Mouse (Mus musculus) left cerebral cortex, postnatal 4 days (tissue): ENCODE measurements at regions not wholly inside any gene's neighbourhood (a gene's known extent, or its start where the extent isn't known, plus 50 kb on each side); places are given as distances from the start of the nearest gene placed in this dataset.

Source experiments
- DNase-seq: peaks from one replicate; pipeline ENCODE4 v3.0.0-alpha.2; 2022
- intact Hi-C: fragments of 180-260 bp; cut with DNase I; formaldehyde crosslinking; loops from one replicate; pipeline ENCODE4 v1.15.1; 2025

DNA sequence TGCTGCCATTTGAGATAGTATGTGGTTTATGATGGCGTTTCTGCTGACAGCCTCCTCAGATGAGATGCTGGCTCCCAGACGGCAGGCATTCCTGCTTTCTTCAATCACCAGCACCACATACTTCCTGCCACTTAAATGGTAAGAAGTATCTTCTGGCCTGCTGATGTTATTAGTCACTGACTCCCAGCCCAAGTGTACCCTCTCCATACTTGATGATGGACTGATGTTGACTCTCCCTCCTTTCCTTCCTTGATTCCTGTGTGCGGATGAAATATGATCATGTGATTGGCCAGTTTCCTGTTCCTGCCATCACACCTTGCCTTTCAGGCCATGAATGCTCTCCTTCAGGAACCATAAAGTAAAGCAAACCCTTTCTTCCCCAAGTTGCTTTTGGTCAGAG lies 50.8 kb upstream of the Rpl10-ps3 start:
- DNase-seq, result no peak
- intact Hi-C loops, result no loop called here

DNA sequence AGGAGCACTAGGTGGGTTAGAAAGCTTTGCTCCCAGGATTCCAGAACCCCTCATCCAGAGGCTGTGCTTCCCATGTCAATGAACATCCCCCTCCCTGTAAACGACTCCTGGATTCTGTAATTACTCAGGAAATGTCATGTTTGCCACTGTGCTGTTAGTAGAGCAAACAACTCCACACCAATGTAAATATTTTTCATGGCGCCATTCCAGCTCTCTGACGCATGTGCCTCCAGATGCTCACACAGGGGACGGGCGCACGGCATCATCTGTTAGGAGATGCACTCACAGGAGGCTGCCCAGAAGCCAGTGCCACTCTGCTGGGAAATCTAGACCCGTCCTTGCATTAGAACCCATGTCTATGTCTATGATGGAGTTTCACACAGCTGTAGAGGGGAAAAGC lies 51.3 kb upstream of the Rpl10-ps3 start:
- intact Hi-C loops, result no loop called here
- no peak for DNase-seq

DNA sequence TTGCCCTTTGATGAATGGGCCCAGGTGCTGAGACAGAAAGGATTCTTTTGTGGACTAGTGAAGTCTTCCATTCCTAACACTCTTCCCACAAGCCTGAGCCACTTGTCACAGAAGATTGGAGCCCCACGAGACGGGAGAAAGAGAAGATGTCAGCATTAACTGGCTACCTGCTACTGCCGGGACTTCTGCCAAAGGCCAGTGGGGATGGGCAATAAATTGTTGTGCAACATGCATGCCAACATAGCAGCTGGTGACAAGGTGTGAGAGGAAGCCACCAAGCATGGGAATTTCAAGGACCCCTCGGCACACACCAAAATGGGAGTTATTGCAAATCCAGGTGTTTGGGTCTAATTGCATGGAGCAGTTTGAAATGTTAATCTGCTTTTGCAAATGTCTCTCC lies 63.6 kb upstream of the Rpl10-ps3 start:
- DNase-seq, result peak; percentile 68
- intact Hi-C loops, result no loop called here

DNA sequence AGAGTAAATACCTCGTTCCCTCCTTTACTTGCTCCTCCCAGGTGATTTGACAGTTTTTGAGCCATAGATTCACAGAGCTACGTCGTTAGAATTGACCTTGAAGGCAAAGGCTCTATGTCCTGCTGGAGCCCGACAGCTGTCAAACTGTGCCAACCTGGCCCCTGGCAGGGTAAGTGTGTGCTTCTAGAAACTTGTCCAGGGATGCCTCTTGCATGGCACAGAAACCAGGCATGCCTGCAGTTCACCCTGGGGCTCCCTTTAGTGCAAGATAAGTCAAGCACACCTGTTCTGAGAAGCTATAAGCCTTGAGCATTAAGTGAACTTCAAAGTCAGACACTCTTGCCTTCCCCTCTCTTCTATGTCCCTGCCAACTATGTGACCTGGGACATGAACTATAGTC lies 64.1 kb upstream of the Rpl10-ps3 start:
- DNase-seq, result no peak
- intact Hi-C loops, result no loop called here

DNA sequence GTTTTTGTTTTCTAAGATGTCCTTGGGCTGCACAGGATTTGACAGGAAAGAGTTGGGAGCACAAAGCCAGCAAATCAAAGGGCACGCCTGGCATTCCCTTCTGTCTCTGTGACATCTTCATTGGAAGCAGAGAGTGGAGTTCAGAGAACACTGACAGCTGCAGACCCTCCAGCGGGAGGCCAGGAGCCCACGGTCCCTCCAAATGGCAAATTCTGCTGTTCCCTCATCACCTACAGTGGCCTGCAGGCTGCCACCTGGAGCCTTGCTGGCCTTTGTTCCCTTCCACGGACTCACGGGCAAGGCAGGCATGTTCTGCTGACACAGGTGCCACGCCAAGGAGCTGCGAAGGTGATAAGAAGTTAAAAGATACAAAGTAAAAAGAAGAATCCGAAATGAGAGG lies 68.2 kb upstream of the Rpl10-ps3 start:
- intact Hi-C loops, result no loop called here
- peak; percentile 42 for DNase-seq

DNA sequence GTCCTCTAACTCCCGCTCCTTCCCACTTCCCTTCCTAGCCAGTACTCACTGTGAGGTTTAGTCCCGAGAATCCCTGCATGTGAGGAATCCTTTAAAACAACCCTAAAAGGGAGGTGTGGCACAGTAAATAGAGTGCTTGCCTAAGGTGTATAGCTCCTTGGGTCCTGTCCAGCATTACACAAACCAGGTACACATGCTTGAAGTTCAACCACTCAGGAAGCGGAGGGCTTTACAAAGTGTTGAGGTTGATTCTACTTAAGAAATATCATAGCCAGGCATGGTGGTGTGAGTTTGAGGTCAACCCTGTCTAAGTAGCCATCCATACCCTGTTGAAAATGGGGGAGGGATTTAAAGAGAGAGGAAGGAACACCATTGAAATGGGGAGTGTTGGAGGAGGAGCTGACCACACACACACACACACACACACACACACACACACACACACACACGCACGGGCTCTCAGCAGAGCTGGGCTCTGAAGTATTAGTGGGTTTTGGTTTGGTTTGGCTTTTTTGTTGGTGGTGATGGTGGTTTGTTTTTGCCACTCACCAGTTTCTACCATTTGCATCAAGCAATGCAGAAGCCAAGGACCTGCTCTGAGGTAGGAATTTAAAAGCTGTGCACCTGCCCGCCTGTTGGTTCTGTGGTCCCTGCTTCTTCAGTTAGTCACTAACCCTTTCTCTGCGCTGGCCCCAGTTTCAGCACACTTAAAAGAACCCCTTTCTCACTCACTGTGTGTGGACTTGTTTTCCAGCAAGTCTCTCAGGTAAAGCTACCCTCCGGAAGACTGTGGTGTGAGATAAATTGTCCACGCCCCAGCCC lies 69.0 kb upstream of the Rpl10-ps3 start:
- no peak for DNase-seq
- intact Hi-C loops, result no loop called here

DNA sequence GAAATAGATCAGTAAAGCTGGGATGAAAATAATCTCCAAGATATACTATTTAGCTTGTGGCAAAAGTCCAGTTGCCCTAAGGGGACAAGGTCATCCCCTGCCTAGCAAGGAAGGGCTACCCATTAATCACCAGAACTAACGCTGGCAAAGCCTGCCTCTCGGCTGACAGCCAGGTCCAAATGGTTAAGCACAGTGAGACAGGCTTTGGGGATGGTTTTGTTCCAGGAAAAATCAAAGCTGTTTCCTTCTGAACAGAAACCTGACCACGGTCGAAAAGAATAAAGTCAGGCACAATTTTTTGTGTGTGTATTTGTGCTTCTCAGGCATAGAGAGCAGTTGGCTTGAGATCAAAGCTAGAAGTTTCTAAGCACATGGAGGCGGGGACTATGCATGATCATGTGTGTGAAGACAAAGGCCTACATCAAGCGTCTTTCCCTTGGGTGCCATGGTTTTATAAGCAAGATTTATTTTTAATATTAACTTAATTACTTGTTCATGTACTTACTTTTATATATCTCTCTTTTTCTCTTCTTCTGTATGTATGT lies 70.1 kb upstream of the Rpl10-ps3 start:
- peak; percentile 74 for DNase-seq

DNA sequence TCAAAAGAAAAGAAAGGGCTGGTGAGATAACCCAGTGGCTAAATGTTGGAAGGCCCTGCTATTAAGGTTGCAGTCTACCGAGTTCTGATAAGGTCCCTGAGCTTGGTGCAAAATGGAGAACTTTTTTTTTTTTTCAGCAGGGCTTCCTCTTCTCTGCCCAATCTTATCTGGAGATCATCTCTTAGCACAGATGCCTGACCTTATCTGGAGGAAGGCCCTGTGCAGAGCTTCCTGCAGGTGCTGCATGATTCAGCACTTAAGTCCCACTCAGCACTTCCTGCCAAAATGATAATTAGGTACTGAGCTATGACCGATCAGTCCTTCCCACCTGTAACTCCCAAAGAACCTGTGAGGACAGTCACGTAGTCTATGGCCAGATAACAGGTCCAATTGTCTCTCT lies 71.9 kb upstream of the Rpl10-ps3 start:
- DNase-seq, result no peak
- intact Hi-C loops, result no loop called here

More for the DNA sequence above, 70.1 kb upstream of the Rpl10-ps3 start:
- intact Hi-C loops, result no loop called here

DNA sequence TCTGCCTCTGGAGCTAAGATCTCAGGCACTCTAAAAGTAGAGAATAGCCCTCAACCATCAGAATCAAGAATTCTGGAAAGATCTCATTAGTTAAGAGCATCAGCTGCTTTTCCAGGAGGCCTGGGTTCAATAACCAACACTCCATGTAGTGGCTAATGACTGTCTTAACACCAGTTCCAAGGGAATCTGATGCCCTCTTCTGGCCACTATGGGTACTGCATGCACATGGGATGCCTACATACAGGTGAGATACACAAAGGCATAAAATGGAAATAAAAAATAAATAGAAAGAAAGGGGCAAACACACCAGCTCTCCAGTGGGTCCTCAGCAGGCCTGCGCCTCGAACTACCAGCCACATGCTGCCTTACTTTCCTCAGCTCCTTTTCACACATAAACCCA lies 73.3 kb upstream of the Plet1 start:
- intact Hi-C loops, result no loop called here
- DNase-seq, result no peak

DNA sequence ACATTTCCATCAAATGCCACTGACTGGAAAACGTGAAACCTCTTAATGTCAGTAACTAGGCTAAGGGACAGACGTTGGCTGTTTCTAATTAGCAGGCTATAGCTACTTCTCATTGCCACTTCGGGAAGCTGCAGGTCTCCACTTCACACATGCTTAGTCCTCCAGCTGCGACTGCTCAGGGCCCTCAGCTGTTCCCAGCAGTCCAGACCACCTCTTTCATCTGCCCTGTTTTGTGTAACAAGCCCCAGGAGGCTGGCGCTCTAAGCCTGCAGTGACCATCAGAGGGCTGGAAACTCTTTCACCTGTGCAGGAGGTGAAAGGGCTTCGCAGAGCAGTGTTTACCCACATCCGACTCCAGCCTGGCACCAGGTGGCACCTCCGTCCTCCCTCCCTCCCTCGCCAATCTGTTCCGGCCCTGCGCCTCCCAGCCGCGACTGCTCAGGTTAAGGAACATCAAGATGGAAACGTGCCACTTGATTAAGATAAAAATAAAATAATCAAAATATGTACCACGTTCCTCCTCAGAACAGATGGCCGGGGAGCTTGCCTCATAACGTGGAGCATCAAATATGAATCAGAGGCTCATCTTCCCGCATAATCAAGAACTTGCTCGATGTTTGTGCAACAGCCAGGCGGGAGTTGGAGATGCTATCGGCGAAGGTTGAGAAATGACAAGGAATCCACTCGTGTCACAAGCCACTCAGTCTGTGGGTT lies 72.6 kb upstream of the Plet1 start:
- DNase-seq, result no peak
- intact Hi-C loops, result no loop called here

DNA sequence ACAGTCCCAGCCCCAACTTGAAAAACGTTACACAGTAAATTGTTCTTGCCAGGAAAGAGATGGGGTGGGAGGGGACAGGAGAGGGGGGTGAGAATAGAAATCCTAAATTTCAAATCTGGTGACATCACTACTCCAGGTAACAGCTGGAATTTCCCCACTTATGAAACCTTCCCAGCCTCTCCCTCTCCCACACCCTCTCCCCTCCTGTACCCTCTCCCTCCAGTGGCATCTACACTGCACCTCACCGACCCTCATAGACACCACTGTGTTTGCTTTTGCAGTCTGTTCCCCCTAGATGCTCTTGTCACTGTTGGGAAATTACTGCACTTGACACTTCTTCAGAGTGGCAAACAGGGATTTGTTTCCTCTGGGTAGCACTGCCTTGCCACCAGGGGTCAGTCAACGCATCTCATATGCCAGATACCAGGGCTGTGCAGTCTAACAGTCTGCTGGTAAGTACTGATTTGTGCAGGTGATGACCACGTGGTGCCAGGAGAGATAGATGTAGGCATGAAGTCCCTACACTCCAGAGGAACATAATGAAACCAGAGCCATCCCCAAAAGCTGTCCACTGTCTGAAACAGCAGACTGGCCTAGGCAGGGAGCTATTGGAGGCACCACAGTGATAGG lies 68.3 kb upstream of the Plet1 start:
- no peak for DNase-seq
- intact Hi-C loops, result no loop called here

DNA sequence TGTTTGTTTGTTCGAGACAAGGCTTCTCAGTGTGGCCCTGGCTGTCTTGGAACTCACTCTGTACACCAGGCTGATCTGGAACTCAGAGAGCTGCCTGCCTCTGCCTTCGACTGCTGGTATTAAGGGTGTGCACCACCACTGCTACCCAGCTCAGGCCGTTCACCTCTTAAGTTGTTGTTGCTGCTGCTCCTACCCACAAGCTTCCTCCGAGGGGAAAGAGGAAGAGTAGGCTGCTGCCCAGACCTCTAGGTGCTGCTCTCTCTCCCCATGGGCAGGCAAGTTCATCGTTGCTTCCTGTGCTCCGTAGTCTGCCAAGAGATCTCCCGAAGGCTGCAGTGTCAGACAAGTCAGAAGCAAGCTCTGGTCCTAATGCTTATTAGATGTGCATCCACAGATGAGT lies 64.2 kb upstream of the Plet1 start:
- intact Hi-C loops, result loop anchor here (10.0 kb wide), 2 partner anchors 255 to 635 kb away; partner anchors contain the start of gene Ncam1

DNA sequence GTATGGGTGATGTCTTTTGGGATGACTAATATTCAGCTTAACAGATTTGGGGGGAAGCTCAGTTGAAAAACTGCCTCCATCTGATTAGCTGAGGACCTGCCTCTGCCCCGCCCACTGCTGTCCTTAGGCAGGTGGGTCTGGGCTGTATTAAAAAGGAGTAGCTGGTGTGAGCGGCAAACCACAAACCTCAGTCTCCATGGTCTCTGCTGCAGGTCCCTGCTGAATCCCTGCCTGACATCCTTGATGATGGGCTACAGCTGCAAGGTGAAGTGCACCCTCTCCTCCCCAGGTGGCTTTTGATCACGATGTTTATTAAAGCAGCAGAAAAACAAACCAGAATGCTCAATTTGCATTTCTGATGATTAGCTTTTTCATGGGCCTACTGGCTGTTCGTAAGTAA lies 60.8 kb upstream of the Plet1 start:
- no peak for DNase-seq
- intact Hi-C loops, result loop anchor here (10.0 kb wide), 2 partner anchors 259 to 639 kb away; partner anchors contain the start of gene Ncam1

More for the DNA sequence above, 64.2 kb upstream of the Plet1 start:
- DNase-seq, result no peak

DNA sequence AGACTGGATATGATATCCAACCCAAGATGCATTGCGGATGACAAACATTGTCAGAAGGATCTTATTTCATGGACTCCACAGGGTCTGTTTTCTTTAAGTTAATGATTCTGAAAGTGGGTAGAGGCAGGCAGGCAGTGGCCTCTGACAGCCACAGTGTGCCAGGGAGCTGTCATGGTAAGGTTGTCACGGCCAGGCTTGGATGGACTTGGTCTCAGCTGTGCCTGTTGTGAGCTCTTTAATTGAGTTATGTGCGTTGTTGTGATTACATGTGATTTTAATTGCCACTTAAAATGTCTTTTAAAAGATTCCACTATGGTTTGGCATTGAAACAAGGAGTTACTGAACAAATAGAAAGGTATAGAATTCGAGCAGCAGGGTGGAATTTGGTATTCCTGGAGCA lies 60.3 kb upstream of the Plet1 start:
- peak; percentile 48 for DNase-seq
- intact Hi-C loops, result loop anchor here (10.0 kb wide), 2 partner anchors 259 to 639 kb away; partner anchors contain the start of gene Ncam1

DNA sequence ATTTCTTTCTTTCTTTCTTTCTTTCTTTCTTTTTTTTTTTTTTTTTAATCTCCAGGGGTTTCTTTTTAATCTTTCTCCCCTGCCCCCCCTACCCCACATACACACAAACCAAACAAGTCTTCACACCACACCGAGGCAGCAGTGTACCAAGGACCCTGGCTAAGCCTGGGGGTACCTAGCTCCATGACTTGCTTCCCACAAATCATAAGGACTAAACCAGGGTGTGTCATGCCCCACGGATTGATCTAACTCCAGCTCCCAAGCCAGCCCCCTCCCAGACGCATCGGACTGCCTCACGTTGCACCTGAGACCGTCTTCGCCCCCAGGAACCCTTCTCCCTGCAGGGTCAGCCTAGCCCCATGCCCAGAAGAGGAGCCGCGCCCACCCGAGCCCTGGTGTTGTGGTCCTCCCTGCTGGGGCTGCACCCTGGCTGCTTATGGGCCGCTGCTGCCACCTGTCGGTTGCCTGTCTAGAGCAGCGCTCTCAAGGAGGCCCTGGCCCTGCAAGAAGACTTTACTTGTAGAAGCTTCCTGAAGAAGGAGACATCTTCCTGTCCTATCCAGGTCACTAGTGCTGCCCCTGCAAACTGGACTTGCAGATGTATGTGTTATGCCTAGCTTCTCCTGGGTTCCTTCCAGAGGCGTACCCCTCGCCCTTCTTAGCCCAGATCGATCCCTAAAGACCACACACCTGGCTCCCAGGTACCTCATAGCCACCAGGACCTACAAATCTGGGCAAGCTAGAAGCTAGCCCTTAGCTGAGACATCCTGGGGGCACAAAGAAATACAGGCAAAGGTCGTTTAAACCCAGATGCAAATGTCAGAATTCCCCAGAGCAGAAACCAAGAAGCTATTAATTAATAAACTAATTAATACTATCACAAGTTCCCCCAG lies 56.2 kb upstream of the Plet1 start:
- DNase-seq, result peak; percentile 87
- intact Hi-C loops, result loop anchor here (5.0 to 10.0 kb wide), 3 partner anchors 263 to 941 kb away; partner anchors contain the start of gene Ncam1

DNA sequence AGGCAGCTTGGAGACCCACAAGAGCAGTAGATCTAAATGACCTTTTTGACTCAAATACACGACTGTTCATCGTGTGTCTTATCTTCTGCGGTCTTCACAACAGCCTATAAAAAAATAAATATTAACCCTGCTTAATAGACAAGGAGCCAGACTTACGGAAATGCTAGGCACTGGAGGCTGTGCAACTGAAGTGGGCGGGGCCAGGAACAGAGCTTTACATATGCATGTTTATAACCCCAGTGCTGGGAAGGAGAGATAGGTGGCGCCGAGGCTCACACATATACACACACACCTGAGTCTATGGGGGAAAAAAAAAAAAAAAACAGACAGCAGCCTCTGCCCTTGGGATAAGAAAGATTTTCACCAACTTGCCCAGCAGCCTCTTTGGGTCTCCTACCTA lies 55.6 kb upstream of the Plet1 start:
- intact Hi-C loops, result loop anchor here (5.0 to 10.0 kb wide), 3 partner anchors 264 to 941 kb away; partner anchors contain the start of gene Ncam1

DNA sequence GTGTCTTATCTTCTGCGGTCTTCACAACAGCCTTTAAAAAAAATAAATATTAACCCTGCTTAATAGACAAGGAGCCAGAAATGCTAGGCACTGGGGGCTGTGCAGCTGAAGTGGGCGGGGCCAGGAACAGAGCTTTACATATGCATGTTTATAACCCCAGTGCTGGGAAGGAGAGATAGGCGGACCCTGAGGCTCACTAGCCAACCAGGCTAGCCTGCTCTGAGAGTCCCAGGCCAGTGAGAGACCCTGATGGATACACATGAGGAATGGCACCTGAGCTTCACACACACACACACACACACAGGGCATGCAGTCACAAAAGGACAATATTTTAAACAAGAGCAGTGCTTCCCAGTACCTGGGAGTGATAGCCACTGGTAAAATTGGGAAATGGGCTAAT lies 54.1 kb upstream of the Plet1 start:
- intact Hi-C loops, result loop anchor here (10.0 kb wide), 1 partner anchor 1355 kb away; the partner anchor contains the start of gene Tmprss5
- DNase-seq, result no peak

More for the DNA sequence above, 55.6 kb upstream of the Plet1 start:
- no peak for DNase-seq

DNA sequence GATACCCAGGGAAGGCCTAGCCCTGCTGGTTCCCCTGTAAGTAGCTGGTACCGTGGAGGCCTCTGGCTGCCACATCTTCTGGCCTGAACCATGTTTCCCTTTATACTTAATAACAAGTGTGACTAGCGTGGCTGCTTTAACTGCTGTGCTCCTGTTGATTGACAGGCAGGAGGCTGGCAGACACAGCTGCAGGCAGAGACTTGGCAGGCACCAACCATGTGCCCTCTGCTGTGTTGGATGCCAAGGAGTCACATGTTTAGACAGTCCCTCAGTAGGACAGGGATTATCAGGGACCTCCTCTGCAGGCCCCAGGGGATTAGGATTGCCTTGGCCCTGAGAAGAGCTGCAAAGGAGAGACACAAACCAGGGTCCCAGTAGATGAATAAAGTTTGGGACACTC lies 53.6 kb upstream of the Plet1 start:
- intact Hi-C loops, result loop anchor here (10.0 kb wide), 1 partner anchor 1356 kb away; the partner anchor contains the start of gene Tmprss5
- DNase-seq, result peak; percentile 66

DNA sequence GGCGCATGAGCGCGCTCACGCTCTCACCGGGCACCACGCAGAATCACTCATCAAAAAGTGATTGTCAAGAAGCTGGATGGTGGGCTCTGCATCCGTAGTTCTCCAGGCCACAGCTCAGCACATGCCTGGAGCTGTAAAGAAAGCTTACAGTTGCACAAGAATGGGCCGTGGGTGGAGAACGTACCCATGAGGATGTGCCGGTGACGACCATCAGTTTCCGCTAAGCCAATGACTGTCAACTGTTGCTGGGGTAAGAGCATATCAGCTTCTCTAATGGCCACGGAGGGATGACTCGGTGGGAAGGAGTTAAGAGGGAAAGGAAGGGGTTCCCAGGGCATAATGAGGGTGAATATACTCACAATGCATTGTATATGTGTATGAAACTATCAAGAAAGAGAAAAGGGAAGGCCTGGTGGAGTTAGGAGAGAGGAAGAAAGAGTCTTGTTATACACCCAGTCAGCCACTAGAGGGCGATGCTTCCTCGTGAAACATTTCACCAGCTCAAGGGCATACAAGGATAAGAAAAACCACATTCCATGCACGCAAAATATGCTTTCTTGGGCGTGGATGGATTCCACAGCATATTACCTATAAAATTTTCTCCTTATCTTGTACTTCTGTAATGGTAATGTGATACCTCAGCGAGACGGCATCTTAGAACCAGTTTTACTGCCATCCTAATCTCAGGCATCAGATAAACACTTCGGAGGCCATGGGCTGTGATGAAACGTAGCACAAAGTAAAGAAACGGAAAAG lies 50.4 kb upstream of the Plet1 start:
- intact Hi-C loops, result loop anchor here (2.0 to 10.0 kb wide), 2 partner anchors 83 to 1359 kb away; partner anchors contain the start of gene Tmprss5
- DNase-seq, result peak; percentile 56
